Mouse (Mus musculus): ENCODE results near the gene Mta3. TPM values are rescaled to one million over a fixed set of nuclear protein-coding genes. Genes with fewer than 3 reads are reported as not detected.
A peak's percentile ranks its signal among the peaks of the same experiment; 100 is the strongest.
"Not testable (repeated sequence)": the region's sequence is repeated elsewhere in the genome, so short reads cannot be mapped to it uniquely, and the experiment has no call there.

Gene Mta3
- total RNA-seq, 2 experiments from 2014 or later, result 59.2 to 67.6 TPM

DNA sequence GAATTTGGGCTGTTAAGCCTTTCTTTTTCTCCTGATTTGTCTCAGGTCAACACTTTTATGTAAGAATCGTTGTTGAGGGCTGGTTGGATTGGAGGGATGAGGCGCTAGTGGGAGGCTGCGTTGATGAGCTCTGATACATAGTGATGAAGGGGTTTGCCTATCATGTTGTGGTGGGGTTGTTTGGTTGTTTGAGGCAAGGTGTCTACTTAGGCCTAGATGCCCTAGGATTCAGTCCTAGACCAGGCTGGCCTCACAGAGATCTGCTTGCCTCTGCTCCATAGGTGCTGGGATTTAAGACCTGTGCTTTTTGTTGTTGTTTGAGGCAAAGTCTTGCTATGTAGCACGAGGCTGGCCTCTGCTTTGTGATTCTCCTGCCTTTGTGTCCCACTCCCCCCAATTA lies 1.4 kb downstream of the Mta3 start:
- peak; percentile 67 for ATAC-seq (replicated peaks; ENCODE audit: low FRiP score, poor library complexity, severe bottlenecking)

DNA sequence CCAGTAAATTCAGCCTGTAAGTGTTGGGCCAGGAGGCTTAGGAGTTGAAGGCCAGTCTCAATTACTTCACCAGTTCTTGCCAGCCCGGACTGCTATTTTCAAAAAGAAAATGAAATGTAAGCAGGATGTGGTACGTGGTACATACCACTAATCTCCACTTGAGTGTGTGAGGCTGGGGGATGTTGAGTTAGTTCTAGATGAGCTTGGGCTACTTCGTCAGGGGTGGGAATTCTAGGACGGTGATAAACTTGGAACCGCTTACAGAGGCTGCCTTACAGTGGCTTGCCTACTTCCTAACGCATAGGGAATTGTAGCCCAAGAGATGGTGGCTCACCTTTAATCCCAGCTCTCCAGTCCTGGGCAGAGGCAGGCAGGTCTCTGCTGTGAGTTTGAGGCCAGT lies 1.9 kb downstream of the Mta3 start:
- no peak for ATAC-seq (replicated peaks; ENCODE audit: low FRiP score, poor library complexity, severe bottlenecking)

GRCm38 (mm10) chr17:83708256-83708655 lies 2.3 kb downstream of the Mta3 start:
- no peak for ATAC-seq (replicated peaks; ENCODE audit: low FRiP score, poor library complexity, severe bottlenecking)

DNA sequence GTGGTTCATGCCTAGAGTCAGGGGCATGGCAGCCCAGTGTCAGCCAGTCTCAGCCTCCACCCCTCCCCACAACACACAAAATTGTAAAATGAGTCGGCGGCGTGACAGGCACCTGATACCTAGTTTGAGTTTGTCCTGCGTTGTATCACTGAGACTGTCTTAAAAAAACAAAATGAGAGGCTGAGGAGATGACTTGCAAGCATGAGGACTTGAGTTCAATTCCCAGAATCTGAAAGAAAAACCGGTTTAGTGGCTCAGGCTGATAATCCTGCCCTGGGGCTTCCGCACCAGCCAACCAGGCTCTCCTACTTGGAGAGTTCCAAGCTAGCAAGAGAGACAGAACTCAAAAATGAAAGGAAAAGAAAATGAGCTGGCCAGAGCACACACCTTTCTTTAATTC lies 2.9 kb downstream of the Mta3 start:
- ATAC-seq (replicated peaks; ENCODE audit: low FRiP score, poor library complexity, severe bottlenecking), result no peak

DNA sequence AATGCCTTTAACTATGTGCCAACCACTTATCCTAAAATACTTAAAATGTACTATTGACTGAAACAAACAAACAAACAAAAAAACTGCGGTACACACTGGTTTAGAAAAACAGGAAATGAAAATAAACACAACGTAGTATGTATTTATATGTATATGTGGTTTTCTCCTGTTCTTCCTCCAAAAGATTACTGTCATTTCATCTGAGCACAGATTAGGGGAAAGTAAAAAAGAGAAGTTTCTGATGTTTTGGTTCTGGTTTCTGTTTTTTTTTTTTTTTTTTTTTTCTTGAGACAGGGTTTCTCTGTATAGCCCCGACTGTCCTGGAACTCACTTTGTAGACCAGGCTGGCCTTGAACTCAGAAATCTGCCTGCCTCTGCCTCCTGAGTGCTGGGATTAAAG lies 3.6 kb downstream of the Mta3 start:
- ATAC-seq (replicated peaks; ENCODE audit: low FRiP score, poor library complexity, severe bottlenecking), result not testable (repeated sequence)

- ATAC-seq (replicated peaks; ENCODE audit: low FRiP score, poor library complexity, severe bottlenecking), result no peak
Observed at GRCm38 (mm10) chr17:83710639-83711038, 4.7 kb downstream of the Mta3 start.

GRCm38 (mm10) chr17:83712341-83712740 lies 6.4 kb downstream of the Mta3 start:
- no peak for ATAC-seq (replicated peaks; ENCODE audit: low FRiP score, poor library complexity, severe bottlenecking)

DNA sequence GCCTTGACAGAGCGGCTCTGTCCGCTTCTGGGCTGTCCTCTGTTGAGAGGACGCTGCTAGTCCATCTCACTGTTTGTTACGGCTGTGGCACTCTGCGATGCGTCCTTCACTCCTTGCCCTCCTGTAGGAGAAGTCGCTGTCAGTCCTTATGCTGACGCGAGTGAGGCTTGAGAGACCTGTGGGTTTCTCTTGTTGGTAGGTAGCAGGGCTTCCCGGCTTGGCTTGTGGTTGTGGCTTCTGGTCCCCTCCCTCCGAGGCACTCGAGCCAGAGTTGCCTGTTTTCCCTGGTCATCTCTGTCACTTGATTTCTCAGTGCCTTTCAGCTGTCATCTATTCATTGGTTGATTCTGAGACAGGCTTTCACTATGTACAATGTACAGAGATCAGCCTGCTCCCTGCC lies 14.5 kb downstream of the Mta3 start:
- no peak for ATAC-seq (replicated peaks; ENCODE audit: low FRiP score, poor library complexity, severe bottlenecking)

GRCm38 (mm10) chr17:83721157-83721556 lies 15.2 kb downstream of the Mta3 start:
- ATAC-seq (replicated peaks; ENCODE audit: low FRiP score, poor library complexity, severe bottlenecking), result no peak

DNA sequence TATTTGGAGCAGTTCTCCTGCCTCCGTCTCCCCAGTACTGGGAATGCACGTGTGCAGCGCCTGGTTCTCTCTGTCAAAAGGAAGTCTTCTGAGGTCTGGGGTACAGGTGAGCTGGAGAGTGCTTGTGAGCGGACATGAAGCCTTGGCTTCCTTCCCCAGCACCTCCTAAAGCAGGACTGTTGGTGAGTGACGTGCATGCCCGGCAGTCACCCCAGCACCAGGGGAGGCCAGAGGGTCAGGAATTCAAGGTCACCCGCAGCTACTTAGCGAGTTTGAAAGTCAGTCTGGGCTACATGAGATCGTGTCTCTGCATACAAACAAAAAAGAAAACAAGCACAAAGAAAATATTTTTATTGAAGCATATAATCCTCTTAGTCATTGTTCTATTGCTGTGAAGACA lies 17.1 kb downstream of the Mta3 start:
- ATAC-seq (replicated peaks; ENCODE audit: low FRiP score, poor library complexity, severe bottlenecking), result no peak

DNA sequence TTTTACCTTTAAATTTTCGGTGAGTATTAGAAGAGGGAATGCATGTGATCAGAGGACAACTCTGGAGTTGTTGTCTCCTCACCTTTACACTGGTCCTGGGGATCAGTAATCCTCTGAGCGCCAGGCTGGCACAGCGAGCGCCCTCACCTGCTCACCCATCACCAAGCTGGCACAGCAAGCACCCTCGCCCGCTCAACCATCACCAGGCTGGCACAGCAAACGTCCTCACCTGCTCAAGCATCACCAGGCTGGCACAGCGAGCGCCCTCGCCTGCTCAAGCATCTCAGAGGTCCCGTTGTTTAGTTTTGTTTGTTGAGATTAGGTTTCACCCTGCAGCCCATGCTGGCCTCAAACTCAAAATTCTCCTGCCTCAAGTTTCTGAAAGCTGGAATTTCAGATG lies 20.5 kb downstream of the Mta3 start:
- ATAC-seq (replicated peaks; ENCODE audit: low FRiP score, poor library complexity, severe bottlenecking), result no peak

DNA sequence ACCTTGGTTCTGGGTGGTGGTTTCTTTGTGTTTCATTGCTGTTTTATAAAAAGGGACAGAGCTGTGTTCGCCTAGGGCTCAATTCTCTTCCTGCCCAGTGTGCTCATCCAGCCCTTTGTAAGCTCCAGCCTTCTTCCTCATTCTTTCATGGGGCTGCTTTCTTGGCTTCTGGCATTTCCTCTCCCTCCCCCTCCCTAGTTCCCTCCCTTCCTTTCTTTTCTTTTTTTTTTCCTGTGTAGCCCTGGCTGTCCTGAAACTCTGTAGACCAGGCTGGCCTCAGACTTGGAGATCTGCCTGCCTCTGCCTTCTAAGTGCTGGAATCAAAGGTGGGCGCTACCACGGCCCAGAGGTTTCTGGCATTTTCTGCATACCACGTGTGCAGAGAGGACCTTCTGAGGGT lies 21.7 kb downstream of the Mta3 start:
- no peak for ATAC-seq (replicated peaks; ENCODE audit: low FRiP score, poor library complexity, severe bottlenecking)

GRCm38 (mm10) chr17:83729029-83729428 lies 23.1 kb downstream of the Mta3 start:
- no peak for ATAC-seq (replicated peaks; ENCODE audit: low FRiP score, poor library complexity, severe bottlenecking)

DNA sequence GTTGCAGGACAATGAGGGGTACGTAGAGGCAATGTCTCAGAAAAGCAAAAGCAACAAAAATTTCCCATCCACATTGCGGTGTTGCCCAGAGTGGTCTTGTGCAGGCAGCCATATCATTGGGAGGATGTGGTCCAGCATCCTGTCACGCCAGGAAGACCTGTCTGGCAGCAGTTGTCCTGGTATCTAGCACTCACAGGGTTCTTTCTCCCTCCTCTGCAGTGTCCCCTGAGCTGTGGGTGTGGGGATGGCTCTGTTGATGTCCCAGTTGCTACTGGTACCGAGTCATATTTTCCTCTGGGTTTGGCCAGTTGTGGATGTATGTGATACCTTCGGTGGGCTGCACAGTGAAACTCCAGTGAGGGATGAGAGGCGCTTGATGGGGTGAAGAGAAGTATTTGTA lies 24.2 kb downstream of the Mta3 start:
- no peak for ATAC-seq (replicated peaks; ENCODE audit: low FRiP score, poor library complexity, severe bottlenecking)

DNA sequence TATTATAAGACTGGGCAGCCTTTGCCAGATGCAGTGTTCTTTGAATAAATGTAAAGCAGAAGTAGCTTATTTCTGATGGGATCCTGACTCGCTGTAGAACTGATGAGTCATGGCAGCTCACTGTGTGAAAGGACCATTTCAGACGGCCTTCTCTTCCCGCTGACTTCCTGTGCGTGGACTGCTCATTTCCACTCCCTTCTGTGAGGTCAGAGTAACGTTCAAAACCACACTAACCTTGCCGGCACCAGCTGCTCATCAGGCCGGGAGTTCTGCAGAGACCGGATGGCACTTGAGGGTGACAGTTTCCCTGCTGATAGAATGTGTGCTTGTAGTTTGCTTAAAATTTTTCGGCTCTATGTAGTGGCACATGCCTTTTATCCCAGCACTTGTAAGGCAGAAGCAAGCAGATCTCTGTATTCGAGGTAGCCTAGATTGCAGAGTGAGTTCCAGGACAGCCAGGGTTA lies 26.2 kb downstream of the Mta3 start:
- ATAC-seq (replicated peaks; ENCODE audit: low FRiP score, poor library complexity, severe bottlenecking), result peak; percentile 76

- ATAC-seq (replicated peaks; ENCODE audit: low FRiP score, poor library complexity, severe bottlenecking), result peak; percentile 71
Observed at GRCm38 (mm10) chr17:83732801-83733200, 26.8 kb downstream of the Mta3 start.

DNA sequence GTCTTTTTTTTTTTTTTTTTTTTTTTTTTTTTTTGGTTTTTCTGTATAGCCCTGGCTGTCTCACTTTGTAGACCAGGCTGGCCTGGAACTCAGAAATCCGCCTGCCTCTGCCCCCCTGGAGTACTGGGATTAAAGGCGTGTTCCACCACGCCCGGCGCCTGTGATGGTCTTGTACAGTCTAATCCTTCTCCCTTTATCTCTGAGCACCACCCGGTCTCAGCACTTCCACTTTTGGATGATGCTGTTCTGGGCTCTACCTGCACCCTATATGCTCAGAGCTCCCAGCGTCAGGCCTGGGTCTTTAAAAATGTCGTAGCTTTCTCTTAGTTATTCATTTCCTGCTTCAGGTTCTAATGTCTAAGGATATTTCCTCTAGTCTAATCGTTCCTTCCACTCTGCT lies 30.7 kb downstream of the Mta3 start:
- peak; percentile 85 for ATAC-seq (replicated peaks; ENCODE audit: low FRiP score, poor library complexity, severe bottlenecking)

- peak; percentile 70 for ATAC-seq (replicated peaks; ENCODE audit: low FRiP score, poor library complexity, severe bottlenecking)
Observed at GRCm38 (mm10) chr17:83737775-83738174, 31.8 kb downstream of the Mta3 start.

DNA sequence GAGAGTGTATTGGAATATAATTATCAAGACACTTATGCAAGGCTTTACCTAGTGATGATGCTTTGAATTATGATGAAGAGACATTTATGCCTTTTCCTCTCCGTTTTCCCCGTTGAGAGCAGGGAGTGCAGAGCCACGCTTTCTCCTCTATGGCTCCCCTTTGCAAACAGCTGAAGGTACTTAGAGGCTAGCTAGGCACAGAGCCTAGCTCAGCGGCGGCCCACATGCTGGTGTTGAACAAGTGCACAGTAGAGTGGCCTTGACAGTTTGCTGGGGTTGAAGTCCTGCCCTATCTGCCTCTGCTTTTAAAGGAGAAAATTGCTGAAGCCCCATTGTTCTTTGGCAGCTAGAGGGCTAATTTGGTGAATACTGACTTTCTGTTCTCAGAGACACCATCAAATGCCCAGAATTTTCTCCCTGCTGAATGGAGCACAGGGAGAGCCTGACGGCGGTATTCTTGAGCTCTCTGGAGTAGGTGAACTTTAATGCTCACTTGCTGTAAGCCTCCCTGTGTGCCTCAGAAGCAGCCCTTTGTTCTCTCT lies 34.2 kb downstream of the Mta3 start:
- no peak for ATAC-seq (replicated peaks; ENCODE audit: low FRiP score, poor library complexity, severe bottlenecking)

- no peak for ATAC-seq (replicated peaks; ENCODE audit: low FRiP score, poor library complexity, severe bottlenecking)
Observed at GRCm38 (mm10) chr17:83741243-83741642, 35.3 kb downstream of the Mta3 start.

GRCm38 (mm10) chr17:83744231-83744824 lies 38.4 kb downstream of the Mta3 start:
- ATAC-seq (replicated peaks; ENCODE audit: low FRiP score, poor library complexity, severe bottlenecking), result no peak

Measured in erythroblast, adult 5-6 weeks (primary cell).